Mouse (Mus musculus): ENCODE data around the gene Nos3. TPM values are rescaled to one million over a fixed set of nuclear protein-coding genes. Genes with fewer than 3 reads are reported as not detected.

Nos3 gene
- polyA plus RNA-seq, 1 experiment from 2014 or later, result 12.0 TPM

DNA sequence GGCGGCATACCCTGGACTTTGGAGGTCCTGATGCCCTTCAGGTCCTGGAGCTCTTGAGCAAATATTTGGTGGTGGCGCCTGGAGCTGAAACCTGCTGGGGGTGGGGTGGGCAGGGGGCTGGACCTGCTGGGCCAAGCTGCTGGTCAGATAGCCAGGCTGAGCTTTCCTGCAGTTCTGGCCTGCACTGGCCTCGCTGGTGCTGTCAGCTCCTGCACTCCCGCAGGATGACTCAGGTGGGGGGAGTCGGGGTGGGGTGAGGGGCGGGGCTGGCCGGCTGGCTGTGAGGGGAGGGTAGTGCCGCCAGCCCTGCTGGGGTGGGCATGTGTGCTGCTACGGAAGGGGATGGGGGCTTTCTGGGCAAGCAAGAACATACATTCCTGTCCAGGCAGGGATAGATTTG is 64.0 kb downstream of the Nos3 start:
- 22% methylated on average over 9 of the region's 9 CpGs for WGBS
- Histone ChIP-seq H3K9ac (ENCODE audit: low read depth, low read length) (peak overlapping the region; percentile 38), H3K4me2 (replicated peaks; ENCODE audit: low read depth, low read length) (peak overlapping the region; percentile 34), H3K36me3 (ENCODE audit: control insufficient read depth, insufficient read depth, low read length) (peaks cover 43% of the 10 kb centered on the region), H3K4me1 (ENCODE audit: control insufficient read depth, insufficient read depth, low read length) (peaks cover 25% of the 10 kb centered on the region), H3K27ac (ENCODE audit: low read depth, low read length) (peak overlapping the region; percentile 38; the same call in 1 of the 2 replicates), H3K4me3 (ENCODE audit: low read length) (peak overlapping the region; percentile 22; the same call in 1 of the 2 replicates), H3K27me3 (ENCODE audit: control insufficient read depth, insufficient read depth, low read length) (no peaks in the 10 kb centered on the region), H3K9me3 (ENCODE audit: control insufficient read depth, low read length) (no peaks in the 10 kb centered on the region)
- ATAC-seq (ENCODE audit: low FRiP score, low TSS enrichment), result no peak

DNA sequence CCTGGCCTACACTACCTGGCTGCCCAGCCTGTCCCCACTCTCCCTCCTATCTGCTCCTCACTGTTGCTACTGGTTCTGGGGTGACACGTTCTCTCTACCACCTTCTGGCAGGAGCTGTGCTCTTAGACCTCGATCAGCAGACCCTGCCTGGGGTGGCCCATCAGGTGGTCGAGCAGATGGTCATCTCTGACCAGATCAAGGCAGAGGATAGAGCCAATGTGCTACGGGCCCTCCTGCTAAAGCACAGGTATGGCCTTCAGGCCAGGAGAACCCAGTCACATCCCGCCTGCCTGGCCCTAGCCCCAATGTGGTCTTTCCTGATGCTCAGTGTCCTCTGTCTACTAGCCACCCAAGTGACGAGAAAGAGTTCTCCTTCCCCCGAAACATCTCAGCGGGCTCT is 69.4 kb downstream of the Nos3 start:
- Histone ChIP-seq H3K9me3 (ENCODE audit: control insufficient read depth, low read length) (no peaks in the 10 kb centered on the region), H3K4me2 (replicated peaks; ENCODE audit: low read depth, low read length) (no peak overlapping the region), H3K27ac (ENCODE audit: low read depth, low read length) (no peak overlapping the region), H3K4me3 (ENCODE audit: low read length) (no peak overlapping the region), H3K4me1 (ENCODE audit: control insufficient read depth, insufficient read depth, low read length) (no peaks in the 10 kb centered on the region), H3K27me3 (ENCODE audit: control insufficient read depth, insufficient read depth, low read length) (no peaks in the 10 kb centered on the region), H3K9ac (ENCODE audit: low read depth, low read length) (no peak overlapping the region), H3K36me3 (ENCODE audit: control insufficient read depth, insufficient read depth, low read length) (peaks cover 90% of the 10 kb centered on the region)
- WGBS, result 90% methylated on average over 8 of the region's 8 CpGs
- ATAC-seq (ENCODE audit: low FRiP score, low TSS enrichment), result no peak

Other genes with a start within 250 kb of the Nos3 start
- gene Nupl2, start 199.8 kb upstream of the Nos3 start, polyA plus RNA-seq (2014; fragmentation: Nextera tagmentation; extraction: Ambion mirVana), result 16.7 and 20.0 TPM in 2 replicates
- 4.6 and 5.7 TPM in 2 replicates for gene Kcnh2, start 13.2 kb upstream of the Nos3 start, polyA plus RNA-seq (2014; fragmentation: Nextera tagmentation; extraction: Ambion mirVana)
- 1.1 and 1.3 TPM in 2 replicates for gene Atg9b, start 27.3 kb downstream of the Nos3 start, polyA plus RNA-seq (2014; fragmentation: Nextera tagmentation; extraction: Ambion mirVana)
- 44.9 and 55.0 TPM in 2 replicates for gene Abcb8, start 28.9 kb downstream of the Nos3 start, polyA plus RNA-seq (2014; fragmentation: Nextera tagmentation; extraction: Ambion mirVana)
- gene Asic3, start 48.6 kb downstream of the Nos3 start, polyA plus RNA-seq (2014; fragmentation: Nextera tagmentation; extraction: Ambion mirVana), result 0.57 and 0.60 TPM in 2 replicates
- 45.5 and 60.2 TPM in 2 replicates for gene Cdk5, start 58.7 kb downstream of the Nos3 start, polyA plus RNA-seq (2014; fragmentation: Nextera tagmentation; extraction: Ambion mirVana)
- gene Slc4a2, start 59.0 kb downstream of the Nos3 start, polyA plus RNA-seq (2014; fragmentation: Nextera tagmentation; extraction: Ambion mirVana), result 21.6 and 26.8 TPM in 2 replicates
- gene Fastk, start 80.5 kb downstream of the Nos3 start, polyA plus RNA-seq (2014; fragmentation: Nextera tagmentation; extraction: Ambion mirVana), result 104 and 105 TPM in 2 replicates
- 23.8 and 25.7 TPM in 2 replicates for gene Tmub1, start 83.0 kb downstream of the Nos3 start, polyA plus RNA-seq (2014; fragmentation: Nextera tagmentation; extraction: Ambion mirVana)
- 19.7 and 24.7 TPM in 2 replicates for gene Agap3, start 87.4 kb downstream of the Nos3 start, polyA plus RNA-seq (2014; fragmentation: Nextera tagmentation; extraction: Ambion mirVana)
- gene Gbx1, start 162.4 kb downstream of the Nos3 start, polyA plus RNA-seq (2014; fragmentation: Nextera tagmentation; extraction: Ambion mirVana), result 0.05 TPM in 1 of 2 replicates, not detected in the other
- 0.54 and 0.91 TPM in 2 replicates for gene Asb10, start 176.2 kb downstream of the Nos3 start, polyA plus RNA-seq (2014; fragmentation: Nextera tagmentation; extraction: Ambion mirVana)
- gene 4931409K22Rik, start 192.0 kb downstream of the Nos3 start, polyA plus RNA-seq (2014; fragmentation: Nextera tagmentation; extraction: Ambion mirVana), result 0.26 and 0.34 TPM in 2 replicates
- 102 and 121 TPM in 2 replicates for gene Abcf2, start 212.7 kb downstream of the Nos3 start, polyA plus RNA-seq (2014; fragmentation: Nextera tagmentation; extraction: Ambion mirVana)
- 8.3 and 11.0 TPM in 2 replicates for gene Chpf2, start 221.9 kb downstream of the Nos3 start, polyA plus RNA-seq (2014; fragmentation: Nextera tagmentation; extraction: Ambion mirVana)